Mouse (Mus musculus) lung, embryonic 15.5 days (tissue): Measurements from ENCODE around the gene Kat7. TPM values are rescaled to one million over a fixed set of nuclear protein-coding genes. Genes with fewer than 3 reads are reported as not detected.

Experiments
- polyA plus RNA-seq: library from polyadenylated mRNA; unstranded; fragments of >200 nt; fragmentation: Nextera tagmentation; extraction: Ambion mirVana; gene quantifications from 2 replicates; pipeline ENCODE4 v1.2.1, GENCODE M21; 2015

Kat7 gene
- polyA plus RNA-seq, 1 experiment from 2014 or later, result 78.0 TPM

Other genes with a start within 250 kb of the Kat7 start
- 27.0 and 27.3 TPM in 2 replicates for gene Itga3, start 233.4 kb downstream of the Kat7 start, polyA plus RNA-seq
- 0.23 and 0.50 TPM in 2 replicates for gene Dlx3, start 190.1 kb downstream of the Kat7 start, polyA plus RNA-seq
- gene Dlx4, start 164.0 kb downstream of the Kat7 start, polyA plus RNA-seq, result 0.41 and 0.45 TPM in 2 replicates
- gene Tac4, start 48.7 kb downstream of the Kat7 start, polyA plus RNA-seq, result 0.16 TPM in 1 of 2 replicates, not detected in the other
- gene Fam117a, start 26.8 kb upstream of the Kat7 start, polyA plus RNA-seq, result 13.0 and 13.8 TPM in 2 replicates
- gene Slc35b1, start 74.4 kb upstream of the Kat7 start, polyA plus RNA-seq, result 100 and 102 TPM in 2 replicates
- 147 and 157 TPM in 2 replicates for gene Spop, start 103.8 kb upstream of the Kat7 start, polyA plus RNA-seq
- gene Nxph3, start 204.3 kb upstream of the Kat7 start, polyA plus RNA-seq, result 0.29 and 0.31 TPM in 2 replicates